Mouse (Mus musculus): Measurements from ENCODE around the gene Derl2.

The Derl2 gene

DNA sequence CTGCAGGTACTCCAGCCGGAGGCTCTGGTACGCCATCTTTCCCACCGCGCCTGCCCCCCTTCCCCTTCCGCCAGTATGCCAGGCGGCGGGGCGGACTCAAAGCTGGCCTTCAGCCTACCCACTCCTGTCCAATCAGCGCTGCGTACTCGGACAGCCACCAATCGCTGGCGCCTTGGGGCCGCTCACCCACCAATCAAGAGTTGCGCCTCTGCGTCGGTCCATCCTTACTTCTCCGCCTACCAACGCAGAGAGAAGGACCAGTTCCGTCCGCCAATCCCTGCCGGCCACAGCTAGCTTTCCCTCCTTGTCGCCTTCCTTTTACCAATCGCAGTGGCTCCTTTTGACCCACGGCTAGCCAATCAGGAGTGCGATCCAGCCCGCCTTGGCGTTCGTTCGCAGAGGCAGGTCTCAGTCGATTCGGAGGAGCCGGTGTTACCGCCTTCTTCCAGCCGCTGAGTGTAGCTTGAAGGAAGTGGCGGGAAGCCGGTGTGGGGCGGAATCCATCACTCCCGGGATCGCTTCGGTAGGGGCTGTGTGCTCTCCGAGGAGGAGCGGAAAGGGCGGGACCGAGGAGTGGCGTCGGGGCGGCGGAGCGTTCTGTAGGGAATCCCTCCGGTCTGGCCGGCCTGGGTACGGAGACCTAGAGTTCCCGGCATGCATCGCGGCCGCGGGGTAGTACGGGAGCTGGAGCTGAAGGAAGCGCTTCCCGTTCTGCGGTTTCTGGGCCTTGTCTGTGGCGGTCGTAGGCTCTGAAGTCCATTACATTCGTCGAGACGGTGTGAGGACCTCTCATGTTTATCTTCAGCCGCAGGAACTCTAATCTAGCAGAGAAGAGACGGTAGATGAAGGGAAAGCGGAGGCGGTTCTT, at the start of gene Derl2, which contains the start of gene Mis12:
Gene Derl2 (minus strand): TSS at position 641 of the 868 bp plus-strand sequence.
Gene Mis12 (plus strand): TSS at position 411 of the 868 bp plus-strand sequence.
- DNase-seq (ENCODE audit: low read depth, low spot score) = peak; percentile 99

DNA sequence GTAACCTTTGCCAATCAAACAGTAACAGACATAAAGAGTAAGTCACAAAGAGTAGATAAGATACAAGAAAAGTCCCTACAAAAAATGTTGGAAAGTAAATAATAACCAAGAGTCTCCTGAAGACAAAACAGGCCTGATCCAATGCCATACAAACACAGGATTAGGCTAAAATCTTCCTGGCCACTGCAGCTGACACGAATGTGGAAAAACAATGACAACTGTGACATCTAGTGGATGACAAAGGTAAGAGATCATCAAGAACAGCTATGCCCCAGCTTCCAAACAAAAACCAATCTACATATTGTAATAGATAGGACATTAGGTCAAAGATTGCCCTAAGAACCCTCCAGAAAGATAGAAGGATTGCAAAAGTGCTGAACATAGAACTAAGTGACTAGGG, 32.9 kb upstream of the Derl2 start:
- peak; percentile 57 for DNase-seq (ENCODE audit: low read depth, low spot score)

DNA sequence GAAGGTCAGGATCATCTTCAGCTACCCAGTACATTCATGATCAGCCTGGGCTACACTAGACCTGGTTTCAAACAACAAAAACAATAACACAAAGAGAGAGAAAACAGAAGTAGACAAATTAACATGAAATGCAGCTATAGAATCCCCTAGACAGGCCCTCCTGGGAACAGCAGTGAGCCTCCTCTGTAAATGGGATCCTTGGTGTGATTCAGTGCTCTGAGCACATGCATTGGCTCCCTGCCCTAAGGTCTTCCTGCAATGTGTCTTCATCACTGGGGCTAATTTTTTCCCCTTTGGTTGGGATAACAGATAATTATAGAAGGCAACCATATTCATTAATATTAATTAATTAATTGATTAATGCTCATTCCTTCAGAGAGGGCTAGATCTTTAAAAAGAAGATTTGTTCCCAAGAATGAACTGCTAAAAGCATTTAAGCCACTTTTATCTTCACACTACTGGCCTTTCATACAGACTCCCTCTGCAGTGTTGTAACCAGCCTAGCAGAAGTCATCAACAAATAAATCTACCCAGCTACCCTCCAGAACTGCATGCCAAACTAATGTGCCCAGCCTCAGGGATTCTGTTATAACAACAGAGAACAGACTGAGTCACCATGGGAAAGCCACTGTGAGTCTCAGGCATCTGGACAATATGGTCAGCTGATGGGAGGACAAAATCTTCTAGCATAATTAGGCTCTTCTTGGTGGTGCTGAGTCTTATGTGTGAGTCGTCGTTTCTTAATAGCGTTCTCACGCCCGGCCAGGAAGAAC, 20.1 kb upstream of the Derl2 start:
- DNase-seq (ENCODE audit: low read depth, low spot score) = no peak

DNA sequence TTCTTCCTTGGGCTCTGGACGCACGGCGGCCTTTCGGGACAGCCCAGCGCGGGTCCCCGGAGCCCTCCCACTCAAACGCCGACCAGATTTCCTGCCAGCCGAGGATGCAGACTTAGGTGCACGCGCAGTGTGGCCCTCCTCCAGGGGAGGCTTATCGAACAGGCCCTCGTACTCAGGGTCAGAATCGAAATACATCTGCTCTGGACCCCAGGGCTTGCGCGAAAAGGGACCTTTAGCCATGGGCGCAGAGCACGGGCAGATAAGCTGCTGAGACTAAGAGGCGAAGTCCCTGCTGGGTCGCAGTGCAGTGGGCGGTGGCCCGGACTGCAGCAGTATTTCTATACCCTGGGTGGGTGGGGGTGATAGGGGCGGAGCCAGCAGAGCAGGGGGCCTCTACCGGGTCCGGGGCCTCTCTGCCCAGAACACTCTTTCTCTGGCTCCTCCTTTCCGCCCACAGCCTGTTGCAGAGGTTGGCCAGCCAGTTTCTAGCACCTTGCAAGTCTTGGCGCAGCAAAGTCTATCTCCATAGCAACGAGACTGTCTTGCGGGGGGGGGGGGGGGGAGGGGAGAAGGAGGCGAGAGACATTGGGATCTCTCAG, 13.6 kb upstream of the Derl2 start, which contains the start of gene 6330403K07Rik:
Gene 6330403K07Rik (minus strand): TSS at position 351 of the 599 bp plus-strand sequence.
- peak; percentile 65 for DNase-seq (ENCODE audit: low read depth, low spot score)

DNA sequence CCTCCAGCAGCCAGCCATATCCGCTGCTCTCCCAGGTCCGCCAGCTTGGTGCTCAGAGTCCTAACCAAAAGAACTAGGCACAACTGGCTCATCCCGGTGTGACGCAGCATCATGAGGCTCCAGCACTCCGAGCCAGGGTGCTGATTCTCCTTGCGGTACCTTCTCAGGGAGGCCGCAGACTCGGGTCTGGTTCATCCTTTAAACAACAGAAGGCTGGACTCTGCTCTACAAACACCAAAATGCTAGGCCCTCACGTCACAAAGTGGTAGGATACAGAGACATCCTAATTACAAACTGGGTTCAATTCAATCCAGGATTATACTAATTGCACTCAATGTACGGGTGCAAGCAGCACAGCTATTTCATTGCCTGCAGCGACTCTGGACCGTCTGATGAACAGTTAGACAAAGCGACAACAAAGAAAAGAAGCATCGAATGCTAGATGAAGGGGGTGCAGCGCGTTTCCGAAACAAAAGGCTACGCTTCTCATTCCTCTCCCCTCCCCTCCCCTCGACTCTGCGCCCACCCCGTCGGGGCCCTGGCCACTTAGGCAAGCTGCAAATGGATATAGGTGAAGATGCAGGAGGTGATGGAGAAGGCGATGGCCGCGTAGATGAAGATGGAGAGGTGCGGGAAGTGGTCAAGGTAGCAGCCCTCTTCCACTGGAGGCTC, 13.0 kb upstream of the Derl2 start:
- no peak for DNase-seq (ENCODE audit: low read depth, low spot score)

DNA sequence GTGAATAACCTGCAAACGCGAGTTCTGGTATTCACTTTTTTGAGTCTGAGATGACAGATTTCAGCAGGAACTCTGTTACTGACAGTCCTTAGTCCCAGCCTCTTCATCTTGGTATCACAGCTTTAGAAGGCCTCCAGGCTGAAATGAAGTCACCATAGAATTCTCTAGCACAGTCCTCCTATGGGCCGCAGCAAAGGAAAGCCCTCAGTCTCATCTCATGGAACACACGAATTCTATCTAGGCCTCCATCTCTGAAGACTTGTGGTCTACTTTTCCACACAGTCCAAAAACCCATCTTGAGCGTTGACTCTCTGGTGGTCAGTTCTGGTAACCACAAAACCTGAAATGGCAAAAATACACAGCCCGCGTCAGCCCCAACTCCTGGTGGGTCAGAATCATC, 12.4 kb upstream of the Derl2 start:
- no peak for DNase-seq (ENCODE audit: low read depth, low spot score)

DNA sequence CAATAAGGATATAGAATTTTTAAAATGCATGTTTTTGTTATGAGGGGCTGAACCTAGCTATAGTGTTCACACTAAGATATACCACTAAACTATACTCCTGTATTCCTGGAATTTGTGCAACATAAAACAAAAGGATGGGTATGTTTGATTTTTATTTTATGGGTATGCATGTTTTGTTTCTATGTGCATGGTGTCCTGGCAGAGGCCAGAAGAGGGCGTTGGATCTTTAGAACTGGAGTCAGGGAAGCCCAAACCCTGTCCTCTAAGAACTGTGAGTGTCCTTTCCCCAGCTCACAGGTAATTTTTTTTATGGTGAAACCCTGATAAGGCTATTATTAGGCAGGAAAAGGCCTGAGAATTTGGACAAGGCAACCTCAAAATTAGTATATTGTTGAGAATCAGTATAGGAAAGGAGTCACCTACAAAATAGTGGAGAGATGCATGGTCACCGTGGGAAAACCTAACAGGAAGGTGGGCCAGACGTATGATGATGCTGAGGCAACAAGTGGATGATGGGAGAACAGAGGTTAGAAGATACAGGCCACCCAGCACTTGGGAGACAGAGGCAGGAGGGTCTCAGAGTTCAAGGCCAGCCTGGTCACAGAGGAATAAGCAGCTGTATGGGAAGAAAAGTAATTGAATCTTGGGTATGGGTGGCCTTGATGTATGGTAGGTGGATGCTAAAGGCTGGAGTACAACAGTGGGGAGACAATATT, 9.9 kb upstream of the Derl2 start:
- peak; percentile 14 for DNase-seq (ENCODE audit: low read depth, low spot score)

DNA sequence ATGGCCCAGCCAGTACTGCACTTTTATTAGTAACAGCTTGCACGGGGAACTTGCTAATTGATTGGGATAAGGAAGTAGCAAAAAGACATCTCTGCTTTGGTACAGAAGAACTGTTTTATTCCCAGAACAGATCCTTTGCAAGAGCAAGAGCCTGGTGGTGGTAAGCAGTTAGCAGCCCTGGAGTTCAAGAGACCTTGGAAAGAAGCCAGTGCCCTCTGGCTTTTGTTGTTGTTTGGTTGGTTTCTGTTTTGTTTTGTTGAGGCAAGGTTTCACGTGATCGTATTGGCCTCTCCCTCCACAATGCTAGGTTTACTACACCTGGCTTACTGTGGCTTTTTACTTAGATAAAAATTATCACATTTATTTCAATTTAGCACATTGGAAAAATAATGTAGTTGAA, 8.6 kb upstream of the Derl2 start:
- no peak for DNase-seq (ENCODE audit: low read depth, low spot score)

DNA sequence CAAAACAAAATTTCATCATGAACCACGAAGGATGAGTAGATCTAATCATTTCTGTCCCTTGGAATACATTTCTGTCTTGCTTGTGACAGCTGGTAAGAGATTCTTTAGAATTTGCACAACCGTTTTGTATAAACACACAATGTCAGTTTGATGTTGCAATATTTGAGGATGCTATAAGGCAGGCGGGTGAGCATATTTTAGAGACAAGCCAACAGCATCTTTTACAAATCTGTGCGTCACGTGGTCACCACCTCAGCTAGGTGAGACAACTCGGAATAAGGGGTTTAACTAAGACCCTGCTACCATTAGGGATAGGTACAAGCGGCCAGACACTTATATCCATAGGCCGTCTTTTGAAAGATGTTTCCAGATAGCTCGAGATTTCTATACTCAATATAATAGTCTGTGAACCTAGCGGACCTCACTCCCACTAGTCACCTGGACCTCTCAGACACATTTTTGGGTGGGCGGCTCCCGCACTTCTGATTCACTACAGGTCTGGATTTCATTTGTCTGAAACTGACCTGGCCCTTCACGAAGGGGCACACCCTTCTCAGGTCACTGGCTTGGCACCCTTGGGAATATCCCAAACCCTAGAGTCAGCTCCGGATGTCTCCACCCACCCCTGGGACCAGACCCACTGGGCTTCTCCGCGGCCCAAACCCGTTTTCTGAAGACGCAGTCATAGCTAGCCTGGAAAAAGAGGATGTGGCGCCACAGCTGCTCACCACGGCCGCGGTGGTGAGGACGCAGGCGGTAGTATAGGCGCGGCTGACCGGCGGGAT, 1.0 kb downstream of the Derl2 start:
- no peak for DNase-seq (ENCODE audit: low read depth, low spot score)

DNA sequence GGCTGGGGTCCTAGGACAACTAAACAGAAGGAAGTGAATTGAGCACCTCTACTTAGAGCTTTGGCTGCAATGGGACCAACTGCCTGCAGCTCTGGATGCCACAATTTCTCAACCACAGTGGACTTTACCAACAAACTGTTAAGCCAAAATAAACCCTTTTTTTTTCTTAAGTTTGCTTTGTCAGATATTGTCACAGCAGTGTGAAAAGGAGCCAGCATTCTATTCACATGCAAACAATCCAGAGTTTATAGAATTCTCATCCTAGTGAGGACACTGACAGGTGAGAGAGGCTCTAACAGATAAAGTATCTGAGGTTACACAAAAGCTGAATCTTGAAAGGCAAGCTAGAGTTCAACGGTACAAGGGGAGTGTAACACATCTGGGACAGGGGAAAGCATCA, 2.6 kb downstream of the Derl2 start:
- DNase-seq (ENCODE audit: low read depth, low spot score) = no peak

DNA sequence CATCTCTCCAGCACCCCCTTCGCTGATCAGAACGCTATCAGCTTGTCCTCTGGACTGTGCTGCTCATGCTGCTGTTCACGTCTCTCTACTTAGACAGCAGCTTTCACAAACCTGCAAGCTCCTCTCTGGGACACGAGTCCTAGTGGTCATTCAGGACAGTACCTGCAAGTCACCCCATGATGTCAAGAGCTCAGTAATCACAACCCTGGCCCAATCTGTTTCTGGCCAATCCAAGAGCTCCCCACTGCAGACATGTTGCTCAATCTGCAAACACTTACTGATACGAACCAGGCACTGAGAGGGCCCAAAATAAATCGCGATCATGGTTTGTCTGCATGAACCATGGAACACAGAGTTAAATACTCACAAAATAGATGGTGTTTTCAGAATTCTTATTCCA, 6.9 kb downstream of the Derl2 start:
- DNase-seq (ENCODE audit: low read depth, low spot score) = no peak

DNA sequence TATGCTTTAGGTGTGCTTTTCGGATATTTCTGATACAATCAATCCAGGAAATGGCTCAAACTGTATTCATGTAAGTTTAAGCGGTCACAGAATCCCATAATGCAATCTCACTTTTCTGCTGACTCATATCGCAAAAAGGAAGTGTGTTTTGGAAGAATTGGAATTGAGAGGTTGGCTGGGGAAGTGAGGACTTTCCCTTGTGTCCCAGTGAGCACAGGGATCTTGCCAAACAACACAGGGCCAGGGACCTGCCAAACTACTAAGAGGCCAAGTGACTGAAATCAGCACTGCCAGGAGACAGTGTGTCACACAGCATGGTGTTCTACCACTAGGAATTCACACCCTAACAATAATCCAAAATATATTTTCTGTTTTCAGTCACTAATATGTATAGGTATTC, 11.3 kb downstream of the Derl2 start:
- DNase-seq (ENCODE audit: low read depth, low spot score) = no peak

DNA sequence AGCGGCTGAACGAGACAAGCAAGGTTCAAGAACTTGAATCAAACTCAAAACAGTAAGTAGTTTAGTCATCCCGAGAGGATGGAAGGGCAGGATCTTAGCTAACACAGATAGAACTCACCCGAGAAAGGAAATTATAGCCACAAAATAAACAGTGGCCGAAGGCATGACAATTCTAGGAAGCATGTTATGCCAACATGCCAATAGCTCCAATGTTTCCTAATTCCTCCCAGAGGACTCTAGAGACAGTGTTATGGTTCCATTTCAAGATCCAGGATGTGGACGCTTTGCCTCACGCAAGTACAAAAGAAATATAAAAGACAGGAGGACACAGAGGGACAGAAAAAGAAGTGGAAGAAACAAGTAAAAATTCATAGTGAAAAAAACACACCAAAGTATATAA, 11.8 kb downstream of the Derl2 start:
- no peak for DNase-seq (ENCODE audit: low read depth, low spot score)

DNA sequence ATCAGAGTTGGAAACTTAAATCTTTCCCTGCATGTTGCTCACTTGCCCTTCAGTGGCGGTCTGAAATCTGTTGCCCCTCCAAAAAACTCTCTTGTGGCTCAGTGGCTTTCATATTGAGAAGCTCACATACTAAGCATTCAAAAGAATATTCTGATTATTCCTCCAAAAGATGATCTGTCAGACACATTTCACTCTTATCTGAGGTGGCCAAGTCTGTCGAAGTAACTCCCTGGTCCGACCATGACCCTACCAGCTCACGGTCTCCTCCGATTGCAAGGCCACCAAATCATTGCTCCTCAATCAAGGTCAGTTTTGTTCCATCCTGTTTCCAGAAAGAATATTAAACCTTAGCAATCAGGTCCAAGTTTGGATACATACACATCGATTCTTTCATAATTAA, 12.6 kb downstream of the Derl2 start:
- no peak for DNase-seq (ENCODE audit: low read depth, low spot score)

DNA sequence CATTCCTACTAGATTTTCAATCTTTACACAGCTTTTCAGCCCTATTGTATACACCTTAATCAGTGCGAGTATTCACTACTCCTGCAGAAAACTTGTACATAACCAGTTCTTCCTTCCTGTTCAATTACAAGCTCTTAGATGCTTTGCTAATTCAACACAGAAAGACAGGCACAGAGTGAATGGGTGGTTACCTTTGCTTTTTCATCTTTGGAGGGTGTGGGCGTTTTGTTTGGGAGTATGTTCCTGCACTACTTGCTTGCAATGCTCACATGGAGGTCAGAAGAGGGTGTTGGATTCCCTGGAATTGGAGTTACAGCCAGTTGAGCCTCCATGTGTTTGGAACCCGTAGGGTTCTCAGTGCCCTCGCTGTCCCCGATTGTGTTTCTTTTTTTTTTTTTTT, 14.6 kb downstream of the Derl2 start:
- DNase-seq (ENCODE audit: low read depth, low spot score) = peak; percentile 21

DNA sequence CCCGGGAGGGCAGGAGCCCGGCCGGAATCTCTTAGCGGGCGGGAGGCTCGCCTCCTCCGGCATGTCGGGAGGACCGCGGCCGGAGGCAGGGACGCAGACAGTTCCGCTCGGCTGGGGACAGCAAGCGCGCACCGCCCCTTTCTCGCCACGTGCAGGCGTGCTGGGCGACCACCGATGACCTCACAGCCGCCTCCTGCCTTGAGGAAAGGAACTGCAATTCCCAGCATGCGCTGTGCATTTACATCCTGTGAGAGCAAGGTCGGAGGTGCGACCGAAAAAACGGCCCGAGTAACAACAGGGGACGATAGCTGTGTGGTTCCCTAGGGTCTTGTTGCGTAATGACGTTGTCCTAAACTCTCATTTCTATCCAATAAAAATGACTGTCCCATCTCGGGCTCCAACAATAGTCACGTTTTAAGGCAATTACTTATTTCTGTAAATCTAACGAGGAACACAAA, 15.3 kb downstream of the Derl2 start, which contains the start of gene Dhx33:
Gene Dhx33 (minus strand): TSS at position 122 of the 458 bp plus-strand sequence.
- DNase-seq (ENCODE audit: low read depth, low spot score) = peak; percentile 98

DNA sequence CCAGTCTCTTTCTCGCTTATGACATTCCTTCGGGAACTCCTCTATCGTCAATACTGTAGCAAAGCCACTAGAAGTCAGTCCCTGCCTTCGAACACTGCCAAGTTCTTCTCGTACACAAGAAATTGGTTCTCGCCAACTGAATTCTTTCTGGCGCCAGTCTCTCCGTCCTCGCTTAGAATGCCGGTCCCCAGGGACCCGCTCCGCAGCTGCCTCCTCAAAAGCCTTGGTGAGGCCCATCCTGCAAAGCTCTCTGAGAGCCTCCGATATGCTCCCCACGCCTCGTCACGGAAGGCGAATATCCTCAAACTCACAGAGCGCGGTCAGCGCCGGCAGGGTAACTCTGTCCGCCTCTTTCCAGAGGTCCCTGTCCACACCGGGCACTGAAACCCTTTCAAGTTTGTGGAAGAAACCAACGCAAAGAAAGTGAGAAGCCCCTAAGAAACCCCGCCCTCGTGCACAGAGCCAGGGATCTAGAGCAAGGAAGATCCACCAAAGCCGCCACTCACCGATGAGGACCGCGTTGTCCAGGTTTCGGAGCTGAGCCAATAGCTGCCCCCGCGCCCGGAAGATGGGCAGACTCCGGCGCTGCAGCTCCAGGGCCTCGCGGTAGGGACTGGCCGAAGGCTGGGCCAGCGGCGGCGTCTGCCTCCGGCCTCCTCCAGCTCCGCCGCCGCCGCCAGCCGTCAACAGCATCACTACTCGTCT, 15.9 kb downstream of the Derl2 start:
- DNase-seq (ENCODE audit: low read depth, low spot score) = peak; percentile 27

DNA sequence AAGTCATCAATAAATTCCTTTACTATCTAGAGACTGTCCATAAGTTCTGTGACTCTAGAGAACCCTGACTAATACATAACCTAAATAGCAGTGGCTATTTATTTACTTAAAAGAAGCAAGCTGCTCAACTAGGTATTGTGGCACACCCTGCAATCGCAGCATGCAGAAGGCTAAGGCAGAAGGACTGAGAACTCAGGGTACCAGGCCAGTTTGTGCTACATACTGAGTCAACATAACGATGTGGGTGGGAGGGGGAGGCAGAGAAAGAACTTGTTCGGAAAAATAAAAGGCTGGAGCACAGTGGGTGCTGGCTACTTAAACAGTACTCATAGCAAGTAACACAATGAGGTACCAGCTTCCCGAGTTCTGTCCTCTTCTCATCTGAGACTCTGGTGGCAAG, 18.5 kb downstream of the Derl2 start:
- no peak for DNase-seq (ENCODE audit: low read depth, low spot score)

DNA sequence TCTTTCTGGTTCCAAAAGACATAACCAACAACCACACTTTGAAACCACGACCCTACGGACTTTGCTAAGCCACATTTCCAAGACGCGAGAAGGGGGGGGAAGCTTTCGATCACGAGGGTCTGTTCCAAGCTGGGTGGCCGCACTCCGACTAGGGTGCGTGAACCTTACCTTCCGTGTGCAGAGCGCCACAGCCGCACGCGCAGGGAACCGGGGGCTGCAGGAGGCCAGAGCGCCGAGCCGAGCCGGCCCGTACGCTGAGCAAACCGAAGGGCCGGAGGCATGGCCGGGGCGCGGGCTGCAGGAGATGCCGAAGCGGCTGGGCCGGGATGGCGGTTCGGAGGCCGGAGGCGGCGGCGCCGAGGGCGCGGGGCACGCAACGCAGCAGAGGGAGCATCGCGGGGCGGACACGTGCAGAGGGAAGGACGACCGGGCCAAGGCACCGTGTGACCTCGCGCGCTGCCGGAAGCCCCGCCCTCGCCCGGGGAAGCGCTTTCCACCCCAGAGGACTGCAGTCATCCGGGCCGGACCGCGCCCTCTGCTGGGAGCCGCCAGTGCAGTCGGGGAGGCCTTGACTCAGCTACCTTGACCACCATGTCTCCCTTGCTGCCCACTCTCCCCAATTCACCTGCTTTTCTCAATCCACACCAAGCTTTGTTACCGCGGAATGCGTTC, 36.9 kb downstream of the Derl2 start, which contains the start of gene C1qbp:
Gene C1qbp (minus strand): TSS at position 470 of the 672 bp plus-strand sequence.
- DNase-seq (ENCODE audit: low read depth, low spot score) = peak; percentile 95

Data from CD4-positive, CD25-positive, alpha-beta regulatory T cell, adult 2 months (primary cell).